Mouse (Mus musculus): Measurements from ENCODE around the gene Zfp507. TPM values are rescaled to one million over a fixed set of nuclear protein-coding genes. Genes with fewer than 3 reads are reported as not detected.

Zfp507 gene
- total RNA-seq (2021), result 10 to 100 TPM; 14.2 to 14.9 TPM
- long read RNA-seq, experiment 1, full-length matches to known transcripts, result 1 of 4 reads
- long read RNA-seq, experiment 1, partial matches to known transcripts, result 0 of 4 reads
- long read RNA-seq, experiment 1, other reads (novel, unspliced or antisense), result 3 of 4 reads
- long read RNA-seq, experiment 2, partial matches to known transcripts, result 1 of 1 reads
- long read RNA-seq, experiment 2, other reads (novel, unspliced or antisense), result 0 of 1 reads

DNA sequence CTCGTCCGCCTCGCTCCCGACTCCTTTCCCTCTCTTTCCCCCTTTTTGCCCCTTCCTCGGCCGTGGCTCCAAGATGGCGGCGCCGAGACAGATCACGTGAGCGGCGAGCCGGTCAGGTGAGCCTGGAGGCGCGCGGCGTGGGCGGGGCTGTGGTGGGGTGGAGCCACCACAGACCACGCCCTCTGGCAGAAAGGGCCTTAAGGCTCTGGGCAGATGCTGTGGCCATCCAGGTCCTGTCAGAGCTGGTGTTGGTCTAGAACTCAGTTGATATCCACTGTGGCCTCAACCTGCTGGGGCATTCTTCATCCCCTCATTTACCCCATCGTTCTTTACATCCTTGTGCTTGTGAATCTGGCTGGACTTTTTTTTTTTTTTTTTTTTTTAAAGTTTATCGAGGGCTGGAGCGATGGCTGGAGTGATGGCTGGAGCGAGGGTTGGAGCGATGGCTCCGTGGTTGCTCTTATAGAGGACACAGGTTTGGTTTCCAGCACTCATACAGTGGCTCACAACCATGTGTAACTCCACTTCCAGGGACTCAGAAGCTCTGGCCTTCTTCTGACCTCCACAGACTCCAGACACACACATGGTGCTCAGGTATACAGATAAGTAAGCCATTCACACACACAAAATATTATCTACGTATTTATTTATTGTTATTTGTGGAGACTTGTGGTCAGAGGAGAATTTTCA, at the start of gene Zfp507:
Zfp507 (minus strand) TSS at position 98 of the 690 bp plus-strand sequence.
- intact Hi-C loops (cut with DNase I), result loop anchor here (5.0 kb wide), 1 partner anchor 51 kb away; the partner anchor contains the start of gene Dpy19l3
- peak; percentile 86 to 90 for DNase-seq

DNA sequence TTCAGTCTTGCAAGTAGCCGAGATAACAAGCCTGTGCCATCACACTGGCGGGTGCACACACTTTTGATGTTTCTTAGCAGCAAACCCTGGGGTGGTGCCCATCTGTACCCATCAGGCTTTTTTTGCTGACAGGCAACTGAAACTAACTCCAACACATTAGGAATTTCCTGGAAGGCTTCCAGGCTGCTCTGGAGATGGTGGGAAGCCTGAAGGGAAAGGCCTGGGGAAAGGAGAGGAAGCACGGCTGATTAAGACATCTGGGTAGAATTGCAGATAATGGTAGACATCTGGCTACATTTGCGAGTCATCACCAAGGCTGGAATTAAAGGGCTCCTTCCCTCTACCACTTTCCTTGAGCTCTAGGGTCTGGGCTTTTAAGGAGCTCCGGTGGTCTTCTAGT, 47.6 kb upstream of the Zfp507 start:
- intact Hi-C loops (cut with DNase I), result no loop called here
- DNase-seq, result peak in 1 of 2 experiments; percentile 27

DNA sequence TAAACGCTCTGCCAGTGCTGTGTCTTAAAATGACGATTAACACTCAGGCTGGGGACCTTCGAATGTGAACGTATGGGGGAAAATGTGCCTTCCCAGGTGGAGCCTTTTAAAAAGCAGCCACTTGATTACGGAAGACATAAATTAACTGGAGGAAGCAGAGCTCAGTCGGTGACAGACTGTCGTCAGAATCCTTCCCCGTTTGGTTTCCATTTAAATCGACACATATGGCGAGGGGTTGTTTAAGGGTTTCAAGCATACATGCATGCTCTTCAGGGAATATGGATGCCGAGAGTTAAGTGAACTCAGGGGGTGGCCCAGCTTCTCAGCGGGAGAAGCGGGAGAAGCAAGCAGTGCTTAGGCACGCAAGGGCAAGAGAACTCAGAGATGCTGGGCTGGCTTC, 45.7 kb upstream of the Zfp507 start:
- intact Hi-C loops (cut with DNase I), result no loop called here

DNA sequence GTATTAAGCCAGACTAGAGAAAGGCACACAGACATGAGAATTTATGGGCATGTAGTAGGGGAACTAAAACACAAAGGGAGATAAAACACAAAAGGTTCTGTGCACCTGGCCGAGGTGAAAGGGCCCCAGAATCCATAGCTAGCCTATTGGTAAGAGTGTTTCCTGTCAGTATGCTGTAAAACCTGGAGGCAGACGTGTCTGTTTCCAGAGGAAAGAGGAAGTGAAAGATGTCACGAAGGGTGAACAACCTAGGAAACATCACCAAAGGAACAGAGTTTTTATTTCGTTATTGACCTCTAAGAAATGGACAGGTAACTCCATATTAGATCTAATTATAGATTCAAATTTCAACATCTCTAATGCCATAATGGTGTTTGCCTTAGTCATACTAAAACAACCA, 37.7 kb upstream of the Zfp507 start:
- intact Hi-C loops (cut with DNase I), result no loop called here
- DNase-seq, result no peak

More for the DNA sequence above, 45.7 kb upstream of the Zfp507 start:
- DNase-seq, result no peak

DNA sequence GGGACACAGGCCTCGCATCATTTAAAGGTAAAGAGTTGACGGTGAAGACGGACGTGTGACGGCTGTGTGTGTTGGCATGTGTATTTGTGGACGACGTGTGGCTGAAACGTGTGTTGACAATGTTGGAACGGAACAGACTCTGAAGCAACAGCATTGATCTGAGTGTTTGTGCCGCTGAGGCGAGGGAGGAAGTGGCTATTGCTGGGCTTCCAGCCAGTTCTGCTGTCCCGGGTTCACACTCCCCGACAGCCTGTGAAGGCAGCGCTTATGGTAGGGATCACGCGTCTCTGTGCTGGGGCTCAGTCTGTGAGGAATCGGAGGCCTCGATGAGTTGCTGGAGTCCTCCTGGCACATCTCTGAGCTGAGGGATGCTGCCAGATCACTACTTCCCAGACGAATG, 34.0 kb upstream of the Zfp507 start:
- intact Hi-C loops (cut with DNase I), result no loop called here
- peak; percentile 46 to 56 for DNase-seq

DNA sequence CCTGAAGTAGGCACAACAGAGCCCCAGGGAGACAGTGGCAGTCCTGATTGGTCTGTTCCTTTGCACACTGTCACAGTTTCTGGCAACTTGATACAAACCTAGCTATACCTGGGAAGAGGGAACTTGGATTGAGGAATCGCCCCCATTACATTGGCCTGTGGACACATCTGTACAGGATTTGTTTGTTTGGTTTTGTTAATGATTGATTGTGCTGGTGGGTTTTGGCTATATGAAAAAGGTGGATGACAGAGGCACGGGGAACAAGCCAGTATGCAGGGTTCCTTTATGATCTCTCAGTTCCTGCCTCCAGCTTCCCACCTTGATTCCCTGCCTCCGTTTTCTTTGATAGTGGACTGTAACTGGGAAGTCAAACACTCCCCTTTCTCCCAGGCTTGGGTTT, 33.6 kb upstream of the Zfp507 start:
- no peak for DNase-seq
- intact Hi-C loops (cut with DNase I), result no loop called here

DNA sequence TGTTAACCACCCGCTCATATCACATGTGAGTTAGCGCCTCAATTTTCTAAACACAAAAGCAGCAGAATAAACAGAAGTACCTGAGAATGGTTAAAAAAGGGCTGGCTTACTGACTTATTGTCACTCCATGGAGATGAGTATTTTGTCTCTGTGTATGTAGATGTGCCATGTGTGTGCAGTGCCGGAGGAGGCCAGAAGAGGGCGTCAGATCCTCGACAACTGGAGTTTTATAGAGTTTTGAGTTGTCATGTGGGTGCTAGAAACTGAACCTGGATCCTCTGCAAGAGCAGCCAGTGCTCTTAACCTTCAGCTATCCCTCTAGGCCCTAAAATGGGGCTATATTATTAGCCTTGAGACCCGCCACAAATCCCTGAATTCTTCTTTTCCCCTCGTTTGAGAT, 27.3 kb upstream of the Zfp507 start:
- DNase-seq, result no peak
- intact Hi-C loops (cut with DNase I), result no loop called here

DNA sequence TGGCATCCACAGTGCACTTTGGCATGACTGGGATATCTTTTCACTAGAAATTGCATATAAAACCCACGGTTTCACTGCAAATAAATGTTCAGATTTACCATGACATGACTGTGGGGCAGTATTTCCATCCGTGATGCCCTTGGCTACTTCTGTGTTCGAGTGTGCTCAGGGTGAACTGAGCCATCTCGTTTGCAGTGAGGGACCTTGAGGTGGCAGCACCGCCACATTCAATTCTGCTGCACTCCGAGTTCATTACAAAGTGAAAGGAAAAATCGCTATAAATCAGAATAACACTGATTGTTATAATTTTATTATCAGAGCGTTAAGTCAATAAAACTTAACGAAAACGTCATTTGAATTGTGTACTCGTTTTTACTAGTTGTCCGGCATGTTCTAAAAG, 21.1 kb upstream of the Zfp507 start:
- intact Hi-C loops (cut with DNase I), result no loop called here

DNA sequence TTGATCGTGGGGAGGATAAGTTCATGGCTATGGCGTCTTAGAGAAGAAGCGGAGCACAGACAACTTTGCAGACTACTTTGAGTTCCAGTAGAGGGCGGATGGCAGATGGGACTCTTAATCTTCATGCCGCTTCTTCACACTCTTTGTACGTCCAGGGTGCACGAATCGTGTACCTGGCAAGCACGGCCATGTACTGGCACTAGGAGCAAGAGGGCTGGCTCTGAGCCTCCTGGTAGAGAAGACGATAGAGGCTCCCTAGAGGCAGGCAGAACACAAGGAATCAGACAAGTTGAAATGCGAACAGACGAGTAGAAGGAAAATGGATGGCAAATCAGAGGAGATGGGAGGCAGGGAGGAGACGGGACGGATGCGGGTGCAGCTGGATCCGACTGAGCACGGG, 19.5 kb upstream of the Zfp507 start:
- no peak for DNase-seq
- intact Hi-C loops (cut with DNase I), result no loop called here

More for the DNA sequence above, 21.1 kb upstream of the Zfp507 start:
- no peak for DNase-seq

DNA sequence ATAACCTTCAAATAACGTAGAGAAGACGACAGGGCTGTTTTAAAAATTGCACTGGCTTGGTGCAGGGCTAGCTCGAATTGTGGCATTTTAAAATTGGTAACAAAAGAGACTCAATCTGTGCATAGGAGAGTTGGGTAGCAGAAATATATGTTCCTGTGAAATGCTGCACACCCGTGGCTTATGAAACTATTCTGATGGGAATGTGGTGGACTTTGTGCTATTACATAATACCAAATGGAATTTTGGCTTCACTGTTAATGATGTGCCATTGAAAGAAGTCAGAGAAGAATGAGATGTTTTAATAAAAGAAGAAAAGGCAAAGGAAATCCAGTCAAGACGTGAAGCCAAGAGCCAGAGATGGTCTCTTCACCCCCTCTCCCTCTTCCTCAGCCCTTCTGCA, 18.6 kb upstream of the Zfp507 start:
- intact Hi-C loops (cut with DNase I), result no loop called here
- no peak for DNase-seq

DNA sequence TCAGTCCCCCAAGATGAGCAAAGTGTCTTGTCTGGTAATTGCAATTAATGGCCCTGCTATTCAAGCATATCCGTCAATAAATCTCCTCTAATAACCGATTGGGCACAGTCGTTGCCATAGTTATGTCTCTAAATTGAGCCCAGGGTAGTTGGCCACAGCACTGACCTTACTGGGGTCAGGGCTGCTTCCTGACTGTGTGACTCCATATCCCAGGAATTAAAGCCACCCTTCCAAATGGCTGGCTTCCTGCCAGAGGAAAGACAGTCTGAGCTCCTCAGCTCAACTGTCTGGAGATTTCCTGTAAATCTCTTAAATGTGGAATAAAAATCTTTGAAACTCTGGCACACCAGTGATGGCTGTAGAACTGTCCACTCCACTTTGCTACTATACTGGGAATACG, 16.7 kb upstream of the Zfp507 start:
- intact Hi-C loops (cut with DNase I), result no loop called here
- DNase-seq, result peak; percentile 16 to 56

DNA sequence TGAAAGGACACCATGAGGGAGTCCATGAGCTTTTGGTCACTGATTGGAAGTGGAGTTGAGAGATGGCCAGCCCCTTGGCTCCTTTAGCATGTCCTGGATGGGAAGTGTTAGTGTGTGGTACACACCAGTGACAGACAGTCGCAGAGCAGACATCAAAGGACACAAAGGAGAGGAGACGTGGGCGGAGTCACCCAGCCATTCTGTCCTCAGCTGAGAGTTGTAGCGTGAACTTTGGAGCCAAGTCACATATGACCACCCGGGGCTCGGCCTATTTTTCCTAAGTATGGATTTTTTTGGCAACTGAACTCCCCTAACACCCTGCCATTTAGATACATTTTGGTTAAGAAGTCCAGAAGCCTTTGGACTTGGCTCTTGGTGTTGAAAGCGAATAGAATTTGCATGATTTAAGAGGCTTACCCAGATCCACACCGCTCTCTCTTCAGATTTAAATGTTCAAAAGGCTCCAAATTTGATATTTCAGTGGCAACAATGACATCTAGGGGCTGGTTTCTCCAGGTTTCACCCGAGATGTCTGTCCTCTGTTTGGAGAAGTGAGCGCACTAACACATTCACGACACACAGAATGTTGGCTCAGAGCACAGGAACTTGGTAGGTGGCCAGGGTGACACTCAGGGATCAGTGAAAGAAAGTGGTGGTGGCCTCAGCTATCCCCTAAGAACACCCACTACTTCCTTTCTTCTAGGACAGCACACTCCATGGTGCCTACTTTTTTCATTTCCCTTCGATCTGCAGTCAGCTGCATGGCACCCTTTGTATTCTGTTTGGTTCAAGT, 12.2 kb upstream of the Zfp507 start:
- no peak for DNase-seq
- intact Hi-C loops (cut with DNase I), result no loop called here

DNA sequence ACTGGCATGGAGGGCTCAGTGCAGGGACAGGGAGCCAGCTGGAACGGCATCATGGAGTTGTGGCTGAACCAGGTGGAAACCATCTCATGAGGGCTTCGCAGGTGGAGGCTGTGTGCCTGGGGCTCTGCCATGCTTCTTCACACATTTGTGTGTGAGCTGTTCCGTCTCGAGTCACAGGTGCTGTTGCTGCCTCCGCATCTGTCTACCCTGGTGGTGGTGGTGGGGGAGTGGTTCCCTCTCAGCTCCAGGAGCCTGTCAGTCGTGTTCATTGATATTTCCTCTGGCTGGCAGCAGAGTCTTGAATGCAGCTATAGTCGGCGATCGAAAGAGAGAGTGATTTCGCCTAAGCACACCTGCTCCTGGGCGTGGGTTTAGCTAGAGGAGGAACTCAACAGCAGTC, 10.5 kb upstream of the Zfp507 start:
- no peak for DNase-seq
- intact Hi-C loops (cut with DNase I), result no loop called here

DNA sequence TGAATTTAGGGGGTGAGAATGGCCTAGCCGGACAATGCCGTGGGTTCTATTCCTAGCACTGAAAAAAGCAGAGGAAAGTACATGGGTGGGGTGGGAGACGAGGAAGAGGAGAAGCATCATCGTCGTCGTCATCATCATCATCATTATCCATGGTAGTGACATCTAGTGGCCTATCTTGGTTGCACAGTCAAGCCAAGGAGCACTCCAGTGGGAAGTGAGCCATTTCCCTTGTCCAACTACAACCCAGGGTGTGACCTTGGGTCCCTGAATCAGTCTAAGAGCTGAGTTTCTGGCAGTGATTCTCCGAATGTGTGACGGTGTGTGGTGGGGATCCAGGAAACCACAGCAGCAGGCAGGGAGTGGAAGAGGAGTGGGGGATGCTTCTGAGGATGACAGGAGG, 7.9 kb upstream of the Zfp507 start:
- intact Hi-C loops (cut with DNase I), result no loop called here

DNA sequence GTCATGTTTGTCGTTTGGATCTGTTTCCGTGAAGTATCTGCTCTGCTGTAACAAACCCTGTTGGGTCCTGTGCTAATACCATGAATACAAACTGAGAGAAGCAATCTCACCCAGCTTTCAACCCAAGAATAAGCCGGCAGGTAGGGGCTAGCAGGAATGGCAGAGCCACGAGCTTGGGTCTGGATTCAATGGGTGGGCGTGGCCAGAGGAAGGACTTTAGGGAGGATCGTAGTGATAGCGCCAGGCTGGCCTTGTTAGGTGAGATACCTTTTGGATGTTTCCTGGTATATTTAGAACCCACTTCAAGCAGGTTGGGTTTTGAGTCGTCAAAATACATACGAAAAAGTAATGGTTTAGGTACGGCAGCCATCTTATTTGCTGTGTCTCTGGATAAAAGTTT, 1.4 kb upstream of the Zfp507 start:
- DNase-seq, result no peak
- intact Hi-C loops (cut with DNase I), result loop anchor here (5.0 kb wide), 1 partner anchor 52 kb away; the partner anchor contains the start of gene Dpy19l3

More for the DNA sequence above, 7.9 kb upstream of the Zfp507 start:
- DNase-seq, result peak; percentile 10 to 40

DNA sequence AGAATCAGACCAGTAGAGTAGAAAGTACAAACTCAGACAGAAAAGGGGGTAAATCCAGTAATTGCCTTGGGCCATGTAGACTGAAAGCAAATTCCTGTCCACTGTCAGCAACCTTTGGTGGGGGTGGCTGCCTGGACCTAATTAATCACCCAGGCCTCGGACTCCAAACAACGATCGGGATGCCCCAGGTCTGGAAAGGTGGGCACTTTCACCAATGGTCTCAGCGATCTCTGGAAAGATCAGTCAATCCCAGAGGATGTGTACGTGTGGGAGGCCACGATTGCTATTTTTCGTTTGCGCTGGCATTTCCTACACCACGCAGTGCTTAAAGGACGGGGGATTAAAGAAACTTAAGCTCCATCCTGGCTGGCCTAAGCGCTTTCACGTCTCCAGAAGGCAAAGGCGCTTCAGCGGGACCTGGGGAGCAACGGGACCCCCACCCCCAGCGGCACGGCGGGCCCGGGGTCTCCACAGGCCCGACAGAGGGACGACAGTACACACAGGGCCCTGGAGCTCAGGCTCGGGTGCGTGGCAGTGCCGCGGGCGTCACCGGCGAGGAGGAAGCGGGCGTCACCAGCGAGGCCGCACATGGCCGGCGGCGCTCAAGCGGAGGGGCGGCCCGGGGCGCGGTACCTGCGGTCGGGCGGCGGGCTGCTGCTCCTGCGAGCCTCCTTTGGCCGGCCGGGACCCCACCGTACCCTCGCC, 450 bp downstream of the Zfp507 start:
- intact Hi-C loops (cut with DNase I), result loop anchor here (5.0 kb wide), 1 partner anchor 50 kb away; the partner anchor contains the start of gene Dpy19l3
- no peak for DNase-seq

DNA sequence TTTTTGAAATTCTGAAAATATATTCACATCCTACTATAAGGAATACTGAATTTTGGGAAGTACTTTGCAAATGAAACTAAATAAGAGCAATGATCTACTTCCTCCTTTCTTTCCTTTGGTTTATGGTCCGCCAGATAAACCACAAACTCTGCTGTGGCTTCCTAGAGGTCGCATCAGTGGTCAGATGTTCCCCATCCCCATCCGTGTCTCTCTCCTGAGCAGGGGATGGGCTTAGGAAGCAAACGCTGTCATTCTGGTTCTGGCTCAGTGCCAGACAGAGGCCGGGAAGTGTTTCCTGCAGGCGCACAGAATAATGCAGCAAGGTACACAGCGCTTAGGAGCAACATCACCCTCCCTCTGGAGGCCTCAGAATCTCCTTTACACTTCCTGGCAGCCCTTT, 6.7 kb downstream of the Zfp507 start:
- DNase-seq, result peak in 1 of 2 experiments; percentile 37
- intact Hi-C loops (cut with DNase I), result no loop called here

DNA sequence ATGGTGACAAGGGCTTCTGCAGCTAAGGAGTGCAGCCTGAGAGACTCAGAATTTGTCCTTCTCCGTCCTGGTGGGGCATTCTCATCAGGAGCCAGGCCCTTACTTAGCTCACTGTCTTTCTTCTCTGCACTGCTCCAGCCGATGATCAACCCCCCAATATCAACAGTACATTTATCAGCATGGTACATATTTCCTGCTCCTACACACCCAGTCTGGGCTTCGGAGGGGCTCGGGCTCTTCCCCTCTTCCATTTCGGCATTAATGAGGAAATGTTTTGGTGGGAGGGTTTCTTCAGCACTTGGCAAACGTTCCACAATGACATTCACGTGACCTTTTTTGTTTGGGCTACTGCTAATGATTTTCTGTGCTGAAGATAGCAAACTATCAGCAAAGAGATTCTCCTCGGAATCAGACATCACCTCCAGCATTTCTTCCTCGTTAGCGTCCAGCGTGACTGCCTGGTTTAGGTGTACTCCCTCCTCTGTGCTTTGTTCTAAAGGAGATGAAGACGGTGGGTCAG, 8.6 kb downstream of the Zfp507 start:
- DNase-seq, result no peak
- intact Hi-C loops (cut with DNase I), result no loop called here

DNA sequence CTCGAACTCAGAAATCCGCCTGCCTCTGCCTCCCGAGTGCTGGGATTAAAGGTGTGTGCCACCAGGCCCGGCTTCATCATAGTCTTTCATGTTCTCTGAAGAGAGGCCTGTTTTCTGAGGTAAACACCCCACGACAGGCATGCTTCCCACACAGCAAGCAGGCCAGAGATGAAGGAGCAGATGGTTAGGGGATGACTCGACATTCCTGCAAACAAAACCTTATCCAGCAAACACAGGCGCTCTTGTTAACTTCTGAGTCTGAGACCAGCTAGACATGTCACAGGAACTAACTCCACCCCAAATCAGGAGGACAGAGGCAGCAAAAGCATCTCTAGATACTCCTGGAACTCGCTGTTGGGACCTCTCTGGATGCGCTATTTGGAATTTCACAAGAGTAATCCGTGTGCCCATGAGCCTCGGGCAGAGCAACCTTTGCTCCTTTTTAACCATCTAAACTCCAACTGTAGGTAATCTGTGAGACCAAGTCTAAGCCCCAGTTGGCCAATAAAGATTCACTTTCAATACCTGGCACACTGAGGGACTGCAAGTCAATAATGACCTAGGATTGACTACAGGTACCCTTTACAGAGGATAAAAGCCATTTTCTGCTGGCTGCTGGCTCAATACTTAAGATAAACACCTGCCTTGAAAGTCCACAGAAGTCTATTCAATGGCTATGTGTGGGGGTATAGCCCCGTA, 10.5 kb downstream of the Zfp507 start:
- DNase-seq, result no peak
- intact Hi-C loops (cut with DNase I), result no loop called here

DNA sequence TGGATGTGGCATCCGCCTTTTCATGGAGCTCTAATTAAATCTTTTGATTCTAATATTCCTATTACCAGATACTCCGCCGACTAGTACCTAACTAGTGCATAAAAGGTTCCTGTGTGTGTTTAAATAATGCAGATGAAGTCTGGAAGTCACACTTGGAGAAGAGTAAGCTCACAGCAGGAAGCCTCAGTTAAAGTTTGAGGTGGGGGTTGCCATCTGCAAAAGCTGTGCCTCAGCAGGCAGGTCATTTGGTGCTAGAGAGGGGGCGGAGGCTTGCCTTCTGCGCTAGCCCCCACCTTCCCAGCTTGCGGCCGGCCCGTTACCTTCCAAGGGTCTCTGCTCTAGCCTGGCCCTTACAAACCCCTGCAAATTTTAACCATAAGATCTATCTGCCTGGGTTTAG, 11.9 kb downstream of the Zfp507 start:
- DNase-seq, result no peak
- intact Hi-C loops (cut with DNase I), result no loop called here

Data from heart, postnatal 14 days (tissue).